Mouse (Mus musculus) cortical plate, adult 2 months (tissue): ENCODE measurements around the gene Myo6.

Experiments
- CTCF ChIP-seq: fragments of 200-500 bp; IDR thresholded peaks from 2 replicates; pipeline ENCODE4 v1.5.1; 2011; ENCODE audit warnings: mild to moderate bottlenecking, control low read depth, low read length; ENCODE audit not compliant: insufficient read depth; ENCODE audit errors: extremely low read depth
- POLR2A ChIP-seq: fragments of 200-500 bp; IDR thresholded peaks from 2 replicates; pipeline ENCODE4 v1.6.1; 2011; ENCODE audit warnings: mild to moderate bottlenecking, low read length, control low read depth; ENCODE audit not compliant: insufficient read depth; ENCODE audit errors: extremely low read depth

DNA sequence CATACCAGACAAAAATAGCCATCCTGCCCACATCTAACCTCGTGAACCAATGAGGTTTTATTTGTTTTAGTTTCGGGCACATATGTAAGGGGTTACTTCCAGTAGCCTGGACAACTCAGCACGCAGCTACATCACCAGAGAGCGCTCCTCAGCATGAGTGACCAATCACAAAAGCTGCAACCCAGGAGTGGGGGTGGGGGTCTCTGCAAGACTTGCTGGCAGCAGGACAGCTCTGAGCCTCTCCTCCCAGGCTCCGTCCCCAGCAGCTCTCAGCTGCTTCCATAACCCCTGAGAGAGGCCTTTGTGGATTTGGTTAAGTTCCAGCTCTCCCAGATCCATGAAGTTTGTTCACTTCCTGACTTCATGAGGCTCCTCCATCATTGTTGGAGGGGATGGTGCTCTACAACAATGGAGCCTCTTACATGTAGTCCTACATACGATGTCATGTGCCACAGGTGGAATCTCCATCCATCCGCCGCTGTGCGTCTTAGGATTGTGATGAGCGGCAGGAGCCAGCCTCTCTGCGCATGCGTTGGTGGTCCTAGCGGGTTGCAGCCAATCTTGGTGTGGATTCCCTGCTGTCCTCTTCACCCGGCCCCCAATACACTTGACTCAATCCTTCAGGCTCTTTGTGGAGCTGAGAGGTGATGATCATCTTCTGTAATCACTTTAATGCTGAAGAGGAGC, 37.7 kb downstream of the Myo6 start:
- TF ChIP-seq CTCF, result no peak
- TF ChIP-seq POLR2A, result no peak
